Mouse (Mus musculus) heart, adult 2 months (tissue): ENCODE results near the gene Fgfr1op2.

ENCODE experiments used
- CTCF ChIP-seq: fragments of 200-600 bp; IDR thresholded peaks from 2 replicates; pipeline ENCODE4 v1.8.1; 2022; ENCODE audit warnings: antibody characterized with exemption, mild to moderate bottlenecking, moderate library complexity
- EP300 ChIP-seq: fragments of 200-500 bp; IDR thresholded peaks from 2 replicates; pipeline ENCODE4 v1.6.1; 2011; ENCODE audit warnings: low read depth, low read length, control low read depth; ENCODE audit not compliant: insufficient read depth
- POLR2A ChIP-seq: fragments of 200-500 bp; IDR thresholded peaks from 2 replicates; pipeline ENCODE4 v1.6.1; 2011; ENCODE audit warnings: mild to moderate bottlenecking, low read depth, low read length, control low read depth; ENCODE audit not compliant: insufficient read depth

DNA sequence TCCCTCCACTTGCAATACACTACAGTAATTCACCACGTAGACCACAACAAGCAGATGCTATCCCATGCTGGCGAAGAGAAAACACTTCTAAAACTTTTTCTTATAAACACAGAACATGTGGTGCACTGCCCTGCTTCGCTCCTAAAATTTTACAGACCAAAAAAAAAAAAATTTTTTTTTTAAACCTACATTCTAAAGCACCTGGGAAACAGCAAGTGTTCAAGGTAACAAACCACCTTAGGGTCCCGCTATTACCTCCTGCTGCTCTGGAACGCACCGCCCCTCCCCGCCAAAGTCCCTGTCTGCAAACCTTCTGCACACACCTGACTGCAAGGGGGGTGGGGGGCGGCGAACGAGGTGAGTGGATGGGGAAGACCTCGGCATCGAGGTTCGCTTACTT lies at the start of gene Fgfr1op2:
- no peak for TF ChIP-seq POLR2A
- no peak for TF ChIP-seq CTCF
- no peak for TF ChIP-seq EP300
